Mouse (Mus musculus) myocyte (in vitro differentiated cells): ENCODE data around the gene Tln2. TPM values are rescaled to one million over a fixed set of nuclear protein-coding genes. Genes with fewer than 3 reads are reported as not detected.
A peak's percentile ranks its signal among the peaks of the same experiment; 100 is the strongest.

Source experiments
- H3K27me3 ChIP-seq: one replicate; pipeline ENCODE4 v1.6.1; 2011; ENCODE audit not compliant: control insufficient read depth, insufficient read depth, insufficient read length
- H3K36me3 ChIP-seq: one replicate; pipeline ENCODE4 v1.6.1; 2011; ENCODE audit not compliant: control insufficient read depth, insufficient read depth
- H3K4me2 ChIP-seq: one replicate; pipeline ENCODE4 v1.6.1; 2011; ENCODE audit warnings: low read depth, control low read depth
- H3K4me3 ChIP-seq: one replicate; pipeline ENCODE4 v1.5.1; 2011; ENCODE audit warnings: mild to moderate bottlenecking, control low read depth, moderate library complexity
- H3K79me2 ChIP-seq: one replicate; pipeline ENCODE4 v1.6.1; 2011; ENCODE audit not compliant: control insufficient read depth, insufficient read depth
- H3ac ChIP-seq: one replicate; pipeline ENCODE4 v1.6.1; 2011; ENCODE audit not compliant: control insufficient read depth, insufficient read length
- CEBPB ChIP-seq: IDR thresholded peaks from 2 replicates; pipeline ENCODE4 v1.6.1; 2011; ENCODE audit warnings: mild to moderate bottlenecking, moderate library complexity; ENCODE audit not compliant: poor library complexity, insufficient read depth, severe bottlenecking
- E2F4 ChIP-seq: IDR thresholded peaks from one replicate; pipeline ENCODE4 v1.6.1; 2011; ENCODE audit warnings: mild to moderate bottlenecking, control low read depth, moderate library complexity; ENCODE audit not compliant: insufficient read depth
- MAX ChIP-seq: IDR thresholded peaks from one replicate; pipeline ENCODE4 v1.6.1; 2011; ENCODE audit warnings: low read depth, mild to moderate bottlenecking, control low read depth
- MYOD1 ChIP-seq, 3 experiments: IDR thresholded peaks; one replicate each; pipeline ENCODE4 v1.6.1; 2011; ENCODE audit warnings: control low read depth in 2 of 3, low read depth in 2 of 3, mild to moderate bottlenecking in 2 of 3, moderate library complexity in 1 of 3; ENCODE audit not compliant: insufficient read length in 2 of 3, control insufficient read depth in 1 of 3
- MYOG ChIP-seq, 3 experiments: IDR thresholded peaks; one replicate each; pipeline ENCODE4 v1.6.1; 2011; ENCODE audit warnings: control low read depth in 2 of 3, low read depth in 2 of 3, mild to moderate bottlenecking in 2 of 3; ENCODE audit not compliant: insufficient read length in 2 of 3, control insufficient read depth in 1 of 3, insufficient read depth in 1 of 3
- POLR2A ChIP-seq: IDR thresholded peaks from one replicate; pipeline ENCODE4 v1.6.1; 2011; ENCODE audit warnings: low read depth, mild to moderate bottlenecking, control low read depth, moderate library complexity; ENCODE audit not compliant: insufficient read length
- POLR2AphosphoS2 ChIP-seq: IDR thresholded peaks from one replicate; pipeline ENCODE4 v1.6.1; 2011; ENCODE audit warnings: low read depth, control low read depth; ENCODE audit not compliant: insufficient read length
- REST ChIP-seq: IDR thresholded peaks from one replicate; pipeline ENCODE4 v1.6.1; 2011; ENCODE audit warnings: mild to moderate bottlenecking, control low read depth, moderate library complexity; ENCODE audit not compliant: insufficient read depth, insufficient read length
- SRF ChIP-seq: IDR thresholded peaks from one replicate; pipeline ENCODE4 v1.6.1; 2011; ENCODE audit warnings: low read depth; ENCODE audit not compliant: control insufficient read depth, insufficient read length
- TCF12 ChIP-seq: IDR thresholded peaks from one replicate; pipeline ENCODE4 v1.6.1; 2011; ENCODE audit warnings: mild to moderate bottlenecking, control low read depth; ENCODE audit not compliant: poor library complexity, insufficient read depth, severe bottlenecking
- TCF3 ChIP-seq: IDR thresholded peaks from one replicate; pipeline ENCODE4 v1.6.1; 2011; ENCODE audit warnings: low read depth, control low read depth; ENCODE audit not compliant: insufficient read length
- USF1 ChIP-seq: IDR thresholded peaks from one replicate; pipeline ENCODE4 v1.6.1; 2011; ENCODE audit warnings: low read depth, mild to moderate bottlenecking, control low read depth, moderate library complexity
- polyA plus RNA-seq: library from polyadenylated mRNA; unstranded; fragments of >200 nt; fragmentation: generic; extraction: Trizol; gene quantifications from one replicate; pipeline ENCODE4 v1.2.1, GENCODE M21; 2012; ENCODE audit warnings: missing spikeins

Gene Tln2
- polyA plus RNA-seq, 1 experiment, result 28.6 TPM

DNA sequence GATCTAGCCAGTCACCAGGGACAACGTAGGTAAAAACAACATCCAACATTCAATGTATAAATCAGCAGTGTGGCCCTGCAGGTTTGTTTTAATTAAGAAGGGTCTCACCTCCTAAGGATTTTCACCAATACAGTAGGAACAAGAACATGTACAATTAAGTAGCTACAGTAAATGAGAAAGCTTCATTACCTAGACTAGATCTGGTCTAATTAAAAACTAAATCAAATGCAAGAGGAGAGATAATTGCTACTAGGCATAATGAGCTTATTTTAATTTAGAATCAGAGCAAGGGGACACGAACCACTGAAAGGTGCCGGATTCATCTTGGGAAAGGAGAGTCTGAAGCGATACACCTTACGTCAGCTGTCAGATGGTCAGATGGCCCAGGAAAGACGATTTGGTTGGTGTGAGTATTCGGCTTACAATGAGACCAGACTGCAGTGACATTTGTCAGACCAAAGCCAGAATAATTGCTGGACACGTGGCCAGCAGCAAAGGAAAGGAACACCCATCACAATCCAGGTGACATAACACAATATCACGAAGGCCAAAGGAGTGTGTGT, 175.4 kb downstream of the Tln2 start:
- Histone ChIP-seq H3K79me2 (no peaks in the 10 kb centered on the region), H3ac (no peak overlapping the region), H3K4me2 (no peak overlapping the region), H3K27me3 (no peaks in the 10 kb centered on the region), H3K4me3 (no peak overlapping the region), H3K36me3 (peaks cover 7% of the 10 kb centered on the region)
- TF ChIP-seq SRF (no peak), TCF12 (no peak), POLR2A (no peak), MYOD1 (IDR thresholded peaks at IDR 0.05; ENCODE audit: control insufficient read depth in 1 of 3, insufficient read length in 2 of 3, low read depth in 2 of 3) (no peak), USF1 (no peak), POLR2AphosphoS2 (no peak), TCF3 (no peak), MAX (no peak), MYOG (IDR thresholded peaks at IDR 0.05; ENCODE audit: control insufficient read depth in 1 of 3, insufficient read depth in 1 of 3, insufficient read length in 2 of 3, low read depth in 2 of 3) (no peak), E2F4 (no peak), CEBPB (no peak), REST (no peak)

DNA sequence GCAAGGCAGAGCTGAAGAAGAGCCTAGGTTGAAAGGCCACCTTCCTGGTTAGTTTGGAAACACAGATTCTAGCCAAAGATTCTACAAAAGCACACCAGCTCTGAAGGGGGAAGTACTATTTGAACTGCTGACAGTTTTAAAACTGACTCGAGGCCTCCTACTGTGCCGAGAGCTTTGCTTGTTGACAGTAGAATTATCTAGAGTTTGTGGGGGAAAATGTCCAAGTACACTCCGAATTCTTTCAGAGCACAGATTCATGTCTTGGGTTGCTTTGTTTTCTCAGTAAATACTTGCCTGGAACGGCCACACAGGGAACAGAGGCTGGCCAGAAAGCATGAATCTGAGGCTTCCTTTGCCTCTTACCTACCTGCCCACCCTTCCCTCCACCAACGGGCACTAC, 179.4 kb downstream of the Tln2 start:
- Histone ChIP-seq H3K4me2 (peak overlapping the region; percentile 26), H3ac (no peak overlapping the region), H3K79me2 (no peaks in the 10 kb centered on the region), H3K36me3 (peaks cover 7% of the 10 kb centered on the region), H3K4me3 (no peak overlapping the region), H3K27me3 (no peaks in the 10 kb centered on the region)
- TF ChIP-seq SRF, result no peak
- TF ChIP-seq E2F4, result no peak
- no peak for TF ChIP-seq MAX
- no peak for TF ChIP-seq REST
- no peak for TF ChIP-seq USF1
- TF ChIP-seq TCF12, result no peak
- no peak for TF ChIP-seq POLR2AphosphoS2
- no peak for TF ChIP-seq POLR2A
- no peak for TF ChIP-seq MYOG (IDR thresholded peaks at IDR 0.05; ENCODE audit: control insufficient read depth in 1 of 3, insufficient read depth in 1 of 3, insufficient read length in 2 of 3, low read depth in 2 of 3)
- no peak for TF ChIP-seq TCF3

DNA sequence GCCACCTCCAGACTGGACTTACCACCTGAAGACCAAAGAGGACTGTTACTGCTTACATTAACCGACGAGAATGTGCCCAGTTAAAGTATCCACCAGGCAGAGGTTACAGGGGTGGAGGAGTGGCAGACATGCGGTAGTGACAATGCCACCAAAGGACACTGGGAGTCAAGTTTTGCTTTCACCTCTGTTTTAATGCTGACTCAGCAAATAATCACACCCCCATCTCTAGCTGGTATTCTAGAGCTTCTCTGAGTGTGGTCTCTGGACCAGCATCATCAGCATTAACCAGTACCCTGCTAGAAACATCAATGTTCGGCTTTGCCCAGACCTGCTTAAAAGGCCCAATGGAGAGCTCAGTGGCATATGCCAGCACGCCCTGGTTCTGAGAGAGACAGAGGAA, 180.7 kb downstream of the Tln2 start:
- no peaks in the 10 kb centered on the region for H3K79me2 ChIP-seq
- no peak for TF ChIP-seq REST
- TF ChIP-seq POLR2A, result no peak
- TF ChIP-seq MYOG (IDR thresholded peaks at IDR 0.05; ENCODE audit: control insufficient read depth in 1 of 3, insufficient read depth in 1 of 3, insufficient read length in 2 of 3, low read depth in 2 of 3), result no peak
- no peak for TF ChIP-seq USF1
- no peak for TF ChIP-seq TCF12
- no peak for TF ChIP-seq SRF
- TF ChIP-seq MYOD1 (IDR thresholded peaks at IDR 0.05; ENCODE audit: control insufficient read depth in 1 of 3, insufficient read length in 2 of 3, low read depth in 2 of 3), result no peak
- TF ChIP-seq E2F4, result no peak
- no peak for TF ChIP-seq CEBPB
- no peak for TF ChIP-seq POLR2AphosphoS2
- TF ChIP-seq MAX, result no peak
- TF ChIP-seq TCF3, result no peak
- peak overlapping the region; percentile 26 for H3K4me2 ChIP-seq
- no peaks in the 10 kb centered on the region for H3K27me3 ChIP-seq
- no peak overlapping the region for H3ac ChIP-seq
- no peak overlapping the region for H3K4me3 ChIP-seq
- no peaks in the 10 kb centered on the region for H3K36me3 ChIP-seq

DNA sequence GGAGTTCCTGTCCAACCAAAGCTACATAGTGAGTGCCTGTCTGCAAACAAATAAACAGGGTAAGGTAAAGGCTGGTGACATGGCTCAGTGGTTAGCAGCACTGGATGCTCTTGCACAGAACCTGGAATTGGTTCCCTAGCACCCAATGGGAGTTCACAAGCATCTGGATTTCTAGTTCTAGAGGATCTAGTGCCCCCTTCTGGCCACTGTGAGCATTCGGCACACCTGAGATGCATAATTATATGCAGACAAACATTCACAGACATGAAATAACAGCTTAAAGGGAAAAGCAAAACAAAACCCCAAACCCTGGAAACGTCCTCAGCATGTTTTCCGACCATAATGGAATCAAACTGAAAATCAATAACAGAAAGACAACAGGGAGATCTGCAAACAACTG, 191.4 kb downstream of the Tln2 start:
- H3ac ChIP-seq, result no peak overlapping the region
- no peak overlapping the region for H3K4me3 ChIP-seq
- TF ChIP-seq MAX, result no peak
- TF ChIP-seq POLR2AphosphoS2, result no peak
- no peak for TF ChIP-seq TCF3
- no peak overlapping the region for H3K4me2 ChIP-seq
- peaks cover 15% of the 10 kb centered on the region for H3K36me3 ChIP-seq
- H3K27me3 ChIP-seq, result no peaks in the 10 kb centered on the region
- no peaks in the 10 kb centered on the region for H3K79me2 ChIP-seq

DNA sequence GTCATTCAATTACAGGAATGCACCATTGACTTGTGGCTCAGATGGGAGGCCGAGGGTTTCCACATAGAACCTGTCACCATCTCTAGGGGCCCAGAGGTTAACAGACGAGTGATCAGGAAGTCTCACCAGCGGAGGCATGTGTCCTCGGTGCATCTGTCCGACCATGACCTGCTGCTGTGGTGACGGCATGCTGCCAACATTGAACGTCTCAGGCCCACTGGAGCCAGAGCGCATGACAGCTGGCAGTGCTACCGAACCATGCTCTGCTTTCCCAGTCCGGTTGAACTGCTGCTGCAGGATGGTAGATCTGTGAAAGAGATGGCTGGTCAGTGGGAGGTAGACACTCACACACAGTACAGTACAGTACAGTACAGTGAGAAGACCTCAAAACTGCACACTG, 197.0 kb downstream of the Tln2 start:
- Histone ChIP-seq H3K27me3 (no peaks in the 10 kb centered on the region), H3K4me3 (no peak overlapping the region), H3ac (no peak overlapping the region), H3K4me2 (no peak overlapping the region), H3K79me2 (no peaks in the 10 kb centered on the region), H3K36me3 (peaks cover 24% of the 10 kb centered on the region)
- no peak for TF ChIP-seq E2F4
- no peak for TF ChIP-seq POLR2AphosphoS2
- no peak for TF ChIP-seq SRF
- TF ChIP-seq MYOG (IDR thresholded peaks at IDR 0.05; ENCODE audit: control insufficient read depth in 1 of 3, insufficient read depth in 1 of 3, insufficient read length in 2 of 3, low read depth in 2 of 3), result no peak
- no peak for TF ChIP-seq MYOD1 (IDR thresholded peaks at IDR 0.05; ENCODE audit: control insufficient read depth in 1 of 3, insufficient read length in 2 of 3, low read depth in 2 of 3)
- TF ChIP-seq REST, result no peak
- no peak for TF ChIP-seq POLR2A
- TF ChIP-seq TCF3, result no peak
- no peak for TF ChIP-seq USF1
- TF ChIP-seq MAX, result no peak
- no peak for TF ChIP-seq TCF12
- no peak for TF ChIP-seq CEBPB
